In genomic region chr15:102785055-102785820, GRCm38 (mm10) we compare ENCODE assay signal across 9 mouse cellular contexts.
DNase-seq lines count a peak whose midpoint lies in the region; ATAC-seq and TF ChIP-seq lines count a peak whose summit lies in the region.
"Had no signal": no experiment of that assay in that cellular context is flagged by ENCODE, and none has a peak within 500 bp of the region (broad histone marks: within the 10 kb centered on the region; RNA-seq: fewer than 3 reads in every experiment).

No protein-coding gene starts in this region.

- TF ChIP-seq POLR2A in MEL (IDR thresholded peaks at IDR 0.05; ENCODE audit: control insufficient read depth in 1 of 2, insufficient read depth in 1 of 2, low read depth in 1 of 2, low read length in 2 of 2, poor library complexity in 1 of 2), result no peak

- no peak overlapping the region for H3K27ac ChIP-seq in MEL (ENCODE audit: control insufficient read depth, low read depth, low read length)
- H3K27ac ChIP-seq in embryonic facial prominence, embryonic 11.5 days (replicated peaks; ENCODE audit: low read depth, low read length), result no peak overlapping the region

- no peaks in the 10 kb centered on the region for H3K4me1 ChIP-seq in MEL (ENCODE audit: control insufficient read depth in 1 of 2, insufficient read depth in 2 of 2, low read length in 2 of 2)
- no peaks in the 10 kb centered on the region for H3K4me1 ChIP-seq in embryonic facial prominence, embryonic 11.5 days (ENCODE audit: control insufficient read depth, insufficient read depth, low read length)

- no peak overlapping the region for H3K4me3 ChIP-seq in MEL (ENCODE audit: control insufficient read depth in 1 of 2, insufficient read depth in 1 of 2, low read depth in 2 of 2, low read length in 2 of 2)
- H3K4me3 ChIP-seq in embryonic facial prominence, embryonic 11.5 days (ENCODE audit: low read depth, low read length), result no peak overlapping the region
- H3K4me3 ChIP-seq: hindbrain, embryonic 15.5 days had no signal

- DNase-seq in layer of hippocampus, postnatal 10 days (ENCODE audit: low spot score in 2 of 2), result peak; percentile 60 to 63
- no peak for DNase-seq in layer of hippocampus, adult 9-10 months (ENCODE audit: low spot score)
- DNase-seq in MEL (ENCODE audit: low read depth, low spot score), result peak; percentile 81
- DNase-seq in adrenal gland, postnatal 36 days, result peak; percentile 73 to 85
- DNase-seq in embryonic facial prominence, embryonic 11.5 days (ENCODE audit: low spot score), result peak; percentile 81
- DNase-seq in kidney, postnatal 4 days, result peak; percentile 87 to 89
- DNase-seq in retina, postnatal 1 day, result peak; percentile 75

- peak; percentile 62 for TF ChIP-seq RAD21 in MEL (IDR thresholded peaks at IDR 0.05; ENCODE audit: low read depth, low read length)

- H3K9ac ChIP-seq in MEL (ENCODE audit: control insufficient read depth, low read depth, low read length, poor library complexity, severe bottlenecking), result no peak overlapping the region
- no peak overlapping the region for H3K9ac ChIP-seq in embryonic facial prominence, embryonic 11.5 days (replicated peaks; ENCODE audit: low read length)
- H3K9ac ChIP-seq: hindbrain, embryonic 15.5 days had no signal

- TF ChIP-seq EP300 in MEL (IDR thresholded peaks at IDR 0.05; ENCODE audit: low read depth in 1 of 2, low read length in 2 of 2), result no peak

- H3K36me3 ChIP-seq in MEL (ENCODE audit: control insufficient read depth in 1 of 2, insufficient read depth in 2 of 2, low read length in 2 of 2), result no peaks in the 10 kb centered on the region
- no peaks in the 10 kb centered on the region for H3K36me3 ChIP-seq in embryonic facial prominence, embryonic 11.5 days (replicated peaks; ENCODE audit: control insufficient read depth, insufficient read depth, low read depth, low read length)
- H3K36me3 ChIP-seq: hindbrain, embryonic 15.5 days had no signal

- no peaks in the 10 kb centered on the region for H3K9me3 ChIP-seq in MEL (replicated peaks; ENCODE audit: insufficient read depth, low read length)
- no peaks in the 10 kb centered on the region for H3K9me3 ChIP-seq in embryonic facial prominence, embryonic 11.5 days (replicated peaks; ENCODE audit: control insufficient read depth, low read length)
- H3K9me3 ChIP-seq: hindbrain, embryonic 15.5 days had no signal

- H3K4me2 ChIP-seq in embryonic facial prominence, embryonic 11.5 days (ENCODE audit: low read depth, low read length), result no peak overlapping the region
- H3K4me2 ChIP-seq: hindbrain, embryonic 15.5 days had no signal

- peaks cover 18 to 54% of the 10 kb centered on the region in 2 experiments for H3K27me3 ChIP-seq in MEL (ENCODE audit: control insufficient read depth in 1 of 2, insufficient read depth in 2 of 2, low read length in 2 of 2)
- H3K27me3 ChIP-seq in embryonic facial prominence, embryonic 11.5 days (ENCODE audit: control insufficient read depth, insufficient read depth, low read length), result peaks cover 2% of the 10 kb centered on the region; the same call in 1 of the 2 replicates
- H3K27me3 ChIP-seq: hindbrain, embryonic 15.5 days had no signal

- no peaks in the 10 kb centered on the region for H3K79me2 ChIP-seq in MEL (ENCODE audit: control insufficient read depth, insufficient read depth, low read length, poor library complexity)

- peak; percentile 90 to 96 (median 92) for TF ChIP-seq CTCF in MEL (IDR thresholded peaks at IDR 0.05 in 2 of 3, conservative IDR thresholded peaks at IDR 0.05 in 1 of 3; ENCODE audit: control insufficient read depth in 1 of 3, insufficient read depth in 1 of 3, low read depth in 2 of 3, low read length in 3 of 3, poor library complexity in 1 of 3, severe bottlenecking in 1 of 3)

- WGBS in embryonic facial prominence, embryonic 11.5 days, result 27% methylated on average over 10 of the region's 10 CpGs

- no peak for ATAC-seq in embryonic facial prominence, embryonic 11.5 days (replicated peaks; ENCODE audit: insufficient number of reproducible peaks, low FRiP score, low TSS enrichment, low read depth)
- no peak for ATAC-seq in megakaryocyte, adult 5-6 weeks (ENCODE audit: poor library complexity, severe bottlenecking)

TF ChIP-seq in MEL, 35 proteins besides CTCF, POLR2A, EP300 and RAD21:
- TF ChIP-seq MYC (IDR thresholded peaks at IDR 0.05; ENCODE audit: low read depth, low read length) (0 out of 2 replicates have a peak, but pooled peaks have one; percentile 26), CHD2 (IDR thresholded peaks at IDR 0.05; ENCODE audit: low read length) (no peak), MYB (IDR thresholded peaks at IDR 0.05; ENCODE audit: low read depth, low read length) (no peak), TCF12 (IDR thresholded peaks at IDR 0.05; ENCODE audit: low read depth, low read length) (0 out of 2 replicates have a peak, but pooled peaks have one; percentile 24), BHLHE40 (IDR thresholded peaks at IDR 0.05; ENCODE audit: borderline replicate concordance, low read depth, low read length) (0 out of 2 replicates have a peak, but pooled peaks have one; percentile 16), ZMIZ1 (IDR thresholded peaks at IDR 0.05; ENCODE audit: low read depth, low read length) (no peak), GABPA (IDR thresholded peaks at IDR 0.05; ENCODE audit: low read depth, low read length) (no peak), UBTF (IDR thresholded peaks at IDR 0.05; ENCODE audit: borderline replicate concordance, insufficient read depth, low read depth, low read length) (no peak), CHD1 (IDR thresholded peaks at IDR 0.05; ENCODE audit: low read depth, low read length) (no peak), POLR2AphosphoS2 (IDR thresholded peaks at IDR 0.05; ENCODE audit: low read length) (no peak), ZC3H11A (IDR thresholded peaks at IDR 0.05; ENCODE audit: low read depth, low read length) (peak; percentile 64), SMC3 (IDR thresholded peaks at IDR 0.05; ENCODE audit: low read depth, low read length) (peak; percentile 95)
